Mouse (Mus musculus): Measurements from ENCODE around the gene Sgtb. TPM values are rescaled to one million over a fixed set of nuclear protein-coding genes. Genes with fewer than 3 reads are reported as not detected.
A peak's percentile ranks its signal among the peaks of the same experiment; 100 is the strongest.

The Sgtb gene
- 24.6 and 27.8 TPM in 2 replicates for polyA plus RNA-seq (2015; fragmentation: Nextera tagmentation; extraction: Ambion mirVana)

DNA sequence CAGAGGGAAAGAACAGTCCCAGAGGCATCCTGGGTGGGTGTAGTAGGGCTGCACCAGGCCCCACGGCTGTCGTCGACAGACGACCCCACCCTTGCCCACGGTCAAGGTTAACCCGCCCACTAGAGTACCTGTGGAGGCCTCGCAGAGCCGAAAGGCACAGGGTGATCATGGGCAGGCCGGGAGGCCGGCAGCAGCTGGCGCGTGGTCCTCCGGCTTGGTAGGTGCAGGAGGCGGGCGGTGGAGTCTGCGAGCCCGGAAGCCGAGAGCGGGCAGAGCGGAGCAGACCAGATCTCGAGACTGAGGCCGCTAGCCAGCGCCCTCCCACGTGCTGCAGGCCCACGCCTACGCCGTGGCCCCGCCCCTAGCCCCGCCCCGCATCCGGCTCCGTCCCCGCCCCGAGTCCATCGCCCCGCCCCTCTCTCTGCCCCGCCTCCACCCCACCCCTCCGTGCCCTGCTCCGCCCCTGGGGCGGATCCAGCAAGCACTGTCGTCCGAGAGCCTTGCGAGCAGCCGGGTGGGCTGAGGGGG lies at the start of gene Sgtb, which contains the start of gene Nln:
Sgtb (plus strand) TSS at position 454 of the 528 bp plus-strand sequence.
Nln (minus strand) TSS at position 327 of the 528 bp plus-strand sequence.
- WGBS = under 1% methylated on average over 38 of the region's 44 CpGs
- Histone ChIP-seq H3K36me3 (ENCODE audit: poor library complexity, severe bottlenecking) (peaks cover 10% of the 10 kb centered on the region; the same call in 1 of the 2 replicates), H3K4me3 (peak within 1 kb of the TSS; percentile 73), H3K9me3 (replicated peaks) (peaks cover 2% of the 10 kb centered on the region; the same call in 1 of the 2 replicates), H3K4me2 (peak within 1 kb of the TSS; percentile 93), H3K27ac (peak within 1 kb of the TSS; percentile 71), H3K27me3 (no peaks in the 10 kb centered on the region), H3K9ac (peak within 1 kb of the TSS; percentile 77), H3K4me1 (peaks cover 29% of the 10 kb centered on the region)
- peak; percentile 96 for ATAC-seq

DNA sequence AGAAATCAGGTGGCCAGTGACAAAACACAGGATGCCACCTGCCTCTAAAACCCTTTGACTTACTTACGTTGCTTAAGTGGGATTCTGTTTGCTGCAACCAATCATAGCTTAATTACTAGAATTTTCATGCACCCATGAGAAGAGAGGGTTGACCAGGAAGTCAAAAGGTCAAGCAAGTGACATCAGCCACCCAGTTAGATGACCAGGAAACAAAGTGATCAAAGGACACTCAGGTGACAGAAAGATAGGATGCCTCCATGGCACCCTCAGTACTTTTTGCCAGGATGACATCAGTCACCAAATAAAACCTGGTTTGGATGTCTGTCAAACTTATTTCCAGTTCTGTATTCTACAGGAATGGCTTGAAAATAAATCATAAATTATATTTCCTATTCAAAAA lies 49.3 kb upstream of the Sgtb start:
- Histone ChIP-seq H3K4me1 (peaks cover 11% of the 10 kb centered on the region), H3K9ac (no peak overlapping the region), H3K27me3 (no peaks in the 10 kb centered on the region), H3K4me3 (no peak overlapping the region), H3K27ac (no peak overlapping the region), H3K36me3 (ENCODE audit: poor library complexity, severe bottlenecking) (peaks cover 10% of the 10 kb centered on the region; the same call in 1 of the 2 replicates), H3K4me2 (no peak overlapping the region), H3K9me3 (replicated peaks) (no peaks in the 10 kb centered on the region)
- no peak for ATAC-seq
- 88% methylated on average over 1 of the region's 1 CpGs for WGBS

DNA sequence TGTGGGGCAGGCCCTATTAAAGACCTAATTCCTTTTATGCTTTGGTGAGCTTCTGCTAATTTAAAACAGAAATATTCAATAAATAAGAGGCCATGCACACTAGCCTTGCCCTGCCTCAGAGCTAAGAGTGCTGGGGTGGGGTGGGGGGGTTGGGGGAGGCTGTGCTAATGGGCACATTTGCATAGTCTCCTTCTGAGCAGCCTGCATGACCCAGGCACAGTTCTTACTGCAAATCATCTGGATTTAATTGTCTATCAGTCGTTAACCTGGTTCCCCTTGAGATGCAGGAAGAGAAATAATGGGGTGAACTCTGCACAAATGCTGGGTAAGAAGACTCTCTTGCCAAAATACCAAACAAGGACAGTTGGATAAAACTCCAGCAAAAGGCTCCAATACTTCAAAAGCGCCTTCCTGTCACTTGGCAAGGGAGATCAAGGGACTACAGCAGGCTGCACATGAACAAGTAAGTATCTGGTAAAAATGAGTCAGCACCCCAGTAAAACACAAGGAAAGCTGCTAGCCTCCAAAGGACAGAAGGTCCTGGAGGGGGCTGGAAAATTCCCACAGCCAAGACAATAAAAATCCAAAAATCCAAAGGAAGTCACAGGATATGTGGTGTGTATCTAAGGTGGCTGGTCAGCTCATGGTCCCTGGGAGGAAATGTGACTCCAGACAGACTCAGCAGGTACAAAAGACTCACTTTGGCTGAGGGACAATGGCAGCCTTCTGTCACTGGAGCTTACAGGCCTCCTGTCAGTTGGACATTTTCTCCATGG lies 47.4 kb upstream of the Sgtb start:
- Histone ChIP-seq H3K4me2 (no peak overlapping the region), H3K4me1 (peaks cover 11% of the 10 kb centered on the region), H3K9me3 (replicated peaks) (no peaks in the 10 kb centered on the region), H3K27ac (peak overlapping the region; percentile 15; the same call in 1 of the 2 replicates), H3K27me3 (no peaks in the 10 kb centered on the region), H3K36me3 (ENCODE audit: poor library complexity, severe bottlenecking) (peaks cover 10% of the 10 kb centered on the region; the same call in 1 of the 2 replicates), H3K4me3 (no peak overlapping the region), H3K9ac (no peak overlapping the region)
- 36% methylated on average over 2 of the region's 2 CpGs for WGBS
- peak; percentile 43; the same call in 1 of the 2 replicates for ATAC-seq

GRCm38 (mm10) chr13:104063061-104063460 lies 46.5 kb upstream of the Sgtb start:
- Histone ChIP-seq H3K9me3 (replicated peaks) (no peaks in the 10 kb centered on the region), H3K9ac (no peak overlapping the region), H3K27me3 (no peaks in the 10 kb centered on the region), H3K4me1 (peaks cover 11% of the 10 kb centered on the region), H3K4me2 (no peak overlapping the region), H3K4me3 (no peak overlapping the region), H3K27ac (no peak overlapping the region), H3K36me3 (ENCODE audit: poor library complexity, severe bottlenecking) (peaks cover 10% of the 10 kb centered on the region; the same call in 1 of the 2 replicates)
- ATAC-seq = no peak
- 88% methylated on average over 9 of the region's 9 CpGs for WGBS

DNA sequence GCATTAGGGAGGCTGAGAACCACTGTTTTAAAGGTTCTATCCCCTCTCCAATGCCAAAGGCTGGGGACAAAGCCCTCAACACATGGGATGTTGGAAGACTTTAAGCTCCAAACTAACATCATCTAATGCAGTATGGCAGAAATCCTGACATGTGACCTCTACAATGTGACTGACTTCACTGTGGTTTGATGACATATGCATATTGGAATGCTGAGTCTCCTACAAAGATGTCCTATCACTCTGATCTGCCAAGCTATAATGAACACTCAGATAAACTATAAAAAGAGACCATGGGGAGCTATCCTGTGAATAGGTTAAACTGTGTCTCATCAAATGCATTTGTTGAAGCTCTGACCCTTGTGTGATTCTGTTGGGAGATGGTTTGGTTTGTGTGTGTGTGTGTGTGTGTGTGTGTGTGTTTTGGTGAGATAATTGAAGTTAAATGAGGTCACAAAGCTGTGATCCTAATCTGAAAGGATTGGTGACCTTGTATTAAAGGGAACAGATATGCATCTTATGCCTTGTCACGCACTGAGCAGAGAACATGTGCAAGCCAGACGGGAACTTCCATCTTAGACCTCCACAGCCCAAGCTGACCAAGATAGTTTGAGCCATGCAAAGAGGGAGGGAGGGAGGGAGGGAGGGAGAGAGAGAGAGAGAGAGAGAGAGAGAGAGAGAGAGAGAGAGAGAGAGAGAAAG lies 43.7 kb upstream of the Sgtb start:
- ATAC-seq = no peak
- 86% methylated on average over 2 of the region's 2 CpGs for WGBS
- H3K27ac ChIP-seq = no peak overlapping the region

GRCm38 (mm10) chr13:104069216-104069615 lies 40.3 kb upstream of the Sgtb start:
- ATAC-seq = no peak
- Histone ChIP-seq H3K9ac (no peak overlapping the region), H3K4me2 (no peak overlapping the region), H3K27ac (no peak overlapping the region), H3K9me3 (replicated peaks) (no peaks in the 10 kb centered on the region), H3K4me1 (no peaks in the 10 kb centered on the region), H3K27me3 (no peaks in the 10 kb centered on the region), H3K4me3 (no peak overlapping the region), H3K36me3 (ENCODE audit: poor library complexity, severe bottlenecking) (peaks cover 19% of the 10 kb centered on the region; the same call in 1 of the 2 replicates)
- 89% methylated on average over 11 of the region's 11 CpGs for WGBS

More for the DNA sequence above, 43.7 kb upstream of the Sgtb start:
- Histone ChIP-seq H3K9me3 (replicated peaks) (no peaks in the 10 kb centered on the region), H3K4me1 (peaks cover 11% of the 10 kb centered on the region), H3K4me2 (no peak overlapping the region), H3K27me3 (no peaks in the 10 kb centered on the region), H3K36me3 (ENCODE audit: poor library complexity, severe bottlenecking) (peaks cover 11% of the 10 kb centered on the region; the same call in 1 of the 2 replicates), H3K4me3 (no peak overlapping the region), H3K9ac (no peak overlapping the region)

DNA sequence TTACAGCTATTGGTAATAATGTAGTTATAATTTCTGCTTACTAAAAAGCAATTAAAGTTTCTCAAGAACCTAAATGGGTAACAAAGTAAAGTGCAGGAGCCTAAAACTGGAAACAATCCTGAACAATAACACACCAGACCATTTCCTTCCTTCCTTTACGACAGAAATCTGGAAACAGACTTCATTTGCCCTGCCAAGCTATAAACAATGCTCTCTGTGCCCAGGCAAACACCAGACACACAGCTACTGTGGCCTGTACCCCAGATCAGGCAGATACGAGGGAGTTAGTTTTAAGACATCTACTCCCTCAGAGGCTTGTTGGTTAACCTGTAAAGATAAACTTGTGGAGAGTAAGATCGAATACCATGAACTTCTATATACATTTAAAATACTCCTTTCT lies 38.8 kb upstream of the Sgtb start:
- Histone ChIP-seq H3K36me3 (ENCODE audit: poor library complexity, severe bottlenecking) (peaks cover 19% of the 10 kb centered on the region), H3K4me2 (no peak overlapping the region), H3K4me1 (no peaks in the 10 kb centered on the region), H3K9ac (no peak overlapping the region), H3K27ac (no peak overlapping the region), H3K27me3 (no peaks in the 10 kb centered on the region), H3K9me3 (replicated peaks) (no peaks in the 10 kb centered on the region), H3K4me3 (no peak overlapping the region)
- ATAC-seq = no peak
- WGBS = 85% methylated on average over 3 of the region's 3 CpGs

GRCm38 (mm10) chr13:104072351-104072750 lies 37.2 kb upstream of the Sgtb start:
- Histone ChIP-seq H3K27me3 (no peaks in the 10 kb centered on the region), H3K36me3 (ENCODE audit: poor library complexity, severe bottlenecking) (peaks cover 19% of the 10 kb centered on the region), H3K4me2 (no peak overlapping the region), H3K9me3 (replicated peaks) (no peaks in the 10 kb centered on the region), H3K4me1 (no peaks in the 10 kb centered on the region), H3K4me3 (no peak overlapping the region), H3K27ac (no peak overlapping the region), H3K9ac (no peak overlapping the region)
- 86% methylated on average over 9 of the region's 9 CpGs for WGBS
- ATAC-seq = no peak

DNA sequence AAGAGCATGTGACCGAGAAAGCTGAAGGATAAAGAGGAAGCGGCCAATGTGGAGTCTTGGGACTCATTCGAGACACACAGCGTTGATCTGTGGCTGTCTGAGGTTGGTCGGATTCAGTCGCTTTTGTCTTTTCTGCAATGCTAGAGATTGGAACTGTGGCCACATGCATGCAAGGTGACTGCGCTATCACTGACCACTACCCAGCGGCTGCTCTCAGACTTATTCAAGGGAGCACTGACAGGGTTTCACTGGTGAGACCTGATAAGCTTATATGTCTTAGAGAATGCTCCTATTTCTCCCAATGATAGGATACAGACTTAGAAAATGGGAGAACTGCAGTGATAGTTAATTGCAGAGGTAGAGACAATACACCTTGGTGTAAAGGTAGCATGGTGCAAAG lies 35.3 kb upstream of the Sgtb start:
- H3K9ac ChIP-seq = no peak overlapping the region
- no peak overlapping the region for H3K27ac ChIP-seq
- WGBS = 92% methylated on average over 8 of the region's 8 CpGs
- no peaks in the 10 kb centered on the region for H3K9me3 ChIP-seq (replicated peaks)
- no peaks in the 10 kb centered on the region for H3K27me3 ChIP-seq
- no peak for ATAC-seq
- H3K4me1 ChIP-seq = no peaks in the 10 kb centered on the region
- H3K4me3 ChIP-seq = no peak overlapping the region
- H3K4me2 ChIP-seq = no peak overlapping the region
- peaks cover 17% of the 10 kb centered on the region for H3K36me3 ChIP-seq (ENCODE audit: poor library complexity, severe bottlenecking)

- H3K9me3 ChIP-seq (replicated peaks) = no peaks in the 10 kb centered on the region
- no peak overlapping the region for H3K27ac ChIP-seq
- H3K4me1 ChIP-seq = no peaks in the 10 kb centered on the region
- no peak overlapping the region for H3K4me3 ChIP-seq
- 87% methylated on average over 10 of the region's 10 CpGs for whole genome bisulfite sequencing
- no peak for ATAC-seq
- H3K36me3 ChIP-seq (ENCODE audit: poor library complexity, severe bottlenecking) = peaks cover 16% of the 10 kb centered on the region
- H3K4me2 ChIP-seq = no peak overlapping the region
- no peak overlapping the region for H3K9ac ChIP-seq
- no peaks in the 10 kb centered on the region for H3K27me3 ChIP-seq
These were observed 34.8 kb upstream of the Sgtb start for GRCm38 (mm10) chr13:104074731-104075130.

- H3K4me3 ChIP-seq = no peak overlapping the region
- peaks cover 12% of the 10 kb centered on the region for H3K36me3 ChIP-seq (ENCODE audit: poor library complexity, severe bottlenecking)
- H3K27me3 ChIP-seq = no peaks in the 10 kb centered on the region
- no peak overlapping the region for H3K4me2 ChIP-seq
- no peak overlapping the region for H3K9ac ChIP-seq
- H3K4me1 ChIP-seq = no peaks in the 10 kb centered on the region
- no peak for ATAC-seq
- H3K27ac ChIP-seq = no peak overlapping the region
- H3K9me3 ChIP-seq (replicated peaks) = no peaks in the 10 kb centered on the region
- 78% methylated on average over 6 of the region's 6 CpGs for WGBS
These were observed 32.5 kb upstream of the Sgtb start for GRCm38 (mm10) chr13:104076993-104077392.

DNA sequence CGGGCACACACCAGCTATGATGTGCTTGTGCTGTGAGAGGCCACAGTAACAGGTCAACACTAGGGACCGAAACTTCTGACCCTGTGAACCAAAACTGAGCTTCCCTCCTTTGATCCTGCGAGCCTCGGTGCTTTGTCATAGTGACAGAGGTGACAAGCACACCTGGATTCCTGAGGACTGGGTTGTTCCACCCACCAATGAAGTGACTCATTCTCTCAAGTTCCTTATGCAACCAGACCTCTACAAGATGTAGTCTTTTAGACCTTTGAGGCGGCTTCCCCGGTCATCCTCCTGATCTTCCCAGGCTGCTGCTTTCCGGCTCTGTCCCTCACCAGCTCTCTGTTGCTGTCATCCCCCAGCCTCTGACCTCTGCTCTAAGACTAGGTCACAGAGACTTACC lies 27.0 kb upstream of the Sgtb start:
- no peaks in the 10 kb centered on the region for H3K9me3 ChIP-seq (replicated peaks)
- H3K4me2 ChIP-seq = no peak overlapping the region
- H3K9ac ChIP-seq = no peak overlapping the region
- ATAC-seq = no peak
- H3K4me1 ChIP-seq = no peaks in the 10 kb centered on the region
- WGBS = 90% methylated on average over 7 of the region's 7 CpGs
- H3K36me3 ChIP-seq (ENCODE audit: poor library complexity, severe bottlenecking) = peaks cover 3% of the 10 kb centered on the region; the same call in 1 of the 2 replicates
- H3K4me3 ChIP-seq = no peak overlapping the region
- no peaks in the 10 kb centered on the region for H3K27me3 ChIP-seq
- no peak overlapping the region for H3K27ac ChIP-seq
